Mouse (Mus musculus): ENCODE measurements around the gene Olfr322. TPM values are rescaled to one million over a fixed set of nuclear protein-coding genes. Genes with fewer than 3 reads are reported as not detected.

Gene Olfr322
- polyA plus RNA-seq, 1 experiment = 0.07 TPM

- Histone ChIP-seq H3K36me3 (ENCODE audit: control insufficient read depth, insufficient read depth, low read length) (no peaks in the 10 kb centered on the region), H3K4me1 (replicated peaks; ENCODE audit: control insufficient read depth, insufficient read depth, low read length) (no peaks in the 10 kb centered on the region), H3K4me3 (ENCODE audit: control insufficient read depth, insufficient read depth, low read length) (no peak overlapping the region), H3K27ac (ENCODE audit: control insufficient read depth, insufficient read depth, low read length) (no peak overlapping the region), H3K27me3 (ENCODE audit: control insufficient read depth, insufficient read depth, low read length) (peaks cover 3% of the 10 kb centered on the region; the same call in 1 of the 2 replicates)
- no peak for DNase-seq
- TF ChIP-seq POLR2A (IDR thresholded peaks at IDR 0.05; ENCODE audit: control insufficient read depth, extremely low read depth, insufficient read depth, low read length, poor library complexity) = no peak
- TF ChIP-seq CTCF (IDR thresholded peaks at IDR 0.05; ENCODE audit: borderline replicate concordance, control insufficient read depth, extremely low read depth, insufficient read depth, low read length, poor library complexity) = no peak
- 75% methylated on average over 13 of the region's 13 CpGs for WGBS
Measured at GRCm38 (mm10) chr11:58641638-58642358, 16.8 kb upstream of the Olfr322 start.

- no peak for TF ChIP-seq POLR2A (IDR thresholded peaks at IDR 0.05; ENCODE audit: control insufficient read depth, extremely low read depth, insufficient read depth, low read length, poor library complexity)
- peak; percentile 83; the same call in 1 of the 2 replicates for TF ChIP-seq CTCF (IDR thresholded peaks at IDR 0.05; ENCODE audit: borderline replicate concordance, control insufficient read depth, extremely low read depth, insufficient read depth, low read length, poor library complexity)
- H3K4me3 ChIP-seq (ENCODE audit: control insufficient read depth, insufficient read depth, low read length) = no peak overlapping the region
- DNase-seq = peak; percentile 68
- H3K36me3 ChIP-seq (ENCODE audit: control insufficient read depth, insufficient read depth, low read length) = no peaks in the 10 kb centered on the region
- WGBS = 30% methylated on average over 6 of the region's 6 CpGs
- no peak overlapping the region for H3K27ac ChIP-seq (ENCODE audit: control insufficient read depth, insufficient read depth, low read length)
- H3K4me1 ChIP-seq (replicated peaks; ENCODE audit: control insufficient read depth, insufficient read depth, low read length) = no peaks in the 10 kb centered on the region
- H3K27me3 ChIP-seq (ENCODE audit: control insufficient read depth, insufficient read depth, low read length) = peaks cover 3% of the 10 kb centered on the region; the same call in 1 of the 2 replicates
Measured at GRCm38 (mm10) chr11:58643350-58643749, 15.2 kb upstream of the Olfr322 start.

- H3K4me3 ChIP-seq (ENCODE audit: control insufficient read depth, insufficient read depth, low read length) = no peak overlapping the region
- no peak for DNase-seq
- no peaks in the 10 kb centered on the region for H3K27me3 ChIP-seq (ENCODE audit: control insufficient read depth, insufficient read depth, low read length)
- no peak overlapping the region for H3K27ac ChIP-seq (ENCODE audit: control insufficient read depth, insufficient read depth, low read length)
- no peak for TF ChIP-seq CTCF (IDR thresholded peaks at IDR 0.05; ENCODE audit: borderline replicate concordance, control insufficient read depth, extremely low read depth, insufficient read depth, low read length, poor library complexity)
- no peak for TF ChIP-seq POLR2A (IDR thresholded peaks at IDR 0.05; ENCODE audit: control insufficient read depth, extremely low read depth, insufficient read depth, low read length, poor library complexity)
- H3K36me3 ChIP-seq (ENCODE audit: control insufficient read depth, insufficient read depth, low read length) = no peaks in the 10 kb centered on the region
- H3K4me1 ChIP-seq (replicated peaks; ENCODE audit: control insufficient read depth, insufficient read depth, low read length) = no peaks in the 10 kb centered on the region
- 95% methylated on average over 3 of the region's 3 CpGs for WGBS
Measured at GRCm38 (mm10) chr11:58655151-58655550, 3.4 kb upstream of the Olfr322 start.

GRCm38 (mm10) chr11:58669252-58669651 lies 10.7 kb downstream of the Olfr322 start:
- Histone ChIP-seq H3K4me1 (replicated peaks; ENCODE audit: control insufficient read depth, insufficient read depth, low read length) (no peaks in the 10 kb centered on the region), H3K4me3 (ENCODE audit: control insufficient read depth, insufficient read depth, low read length) (no peak overlapping the region), H3K36me3 (ENCODE audit: control insufficient read depth, insufficient read depth, low read length) (no peaks in the 10 kb centered on the region), H3K27me3 (ENCODE audit: control insufficient read depth, insufficient read depth, low read length) (no peaks in the 10 kb centered on the region), H3K27ac (ENCODE audit: control insufficient read depth, insufficient read depth, low read length) (no peak overlapping the region)
- no peak for TF ChIP-seq POLR2A (IDR thresholded peaks at IDR 0.05; ENCODE audit: control insufficient read depth, extremely low read depth, insufficient read depth, low read length, poor library complexity)
- TF ChIP-seq CTCF (IDR thresholded peaks at IDR 0.05; ENCODE audit: borderline replicate concordance, control insufficient read depth, extremely low read depth, insufficient read depth, low read length, poor library complexity) = no peak
- DNase-seq = no peak

- 56% methylated on average over 4 of the region's 4 CpGs for WGBS
- H3K27ac ChIP-seq (ENCODE audit: control insufficient read depth, insufficient read depth, low read length) = no peak overlapping the region
- DNase-seq = no peak
Measured at GRCm38 (mm10) chr11:58671825-58672224, 13.2 kb downstream of the Olfr322 start.

GRCm38 (mm10) chr11:58680799-58681198 lies 22.2 kb downstream of the Olfr322 start, which contains the start of gene Olfr320:
Gene Olfr320 (plus strand): TSS chr11:58681099.
- Histone ChIP-seq H3K27ac (ENCODE audit: control insufficient read depth, insufficient read depth, low read length) (no peak within 1 kb of the TSS), H3K36me3 (ENCODE audit: control insufficient read depth, insufficient read depth, low read length) (no peaks in the 10 kb centered on the region), H3K27me3 (ENCODE audit: control insufficient read depth, insufficient read depth, low read length) (no peaks in the 10 kb centered on the region), H3K4me1 (replicated peaks; ENCODE audit: control insufficient read depth, insufficient read depth, low read length) (no peaks in the 10 kb centered on the region), H3K4me3 (ENCODE audit: control insufficient read depth, insufficient read depth, low read length) (no peak within 1 kb of the TSS)
- DNase-seq = no peak
- TF ChIP-seq POLR2A (IDR thresholded peaks at IDR 0.05; ENCODE audit: control insufficient read depth, extremely low read depth, insufficient read depth, low read length, poor library complexity) (no peak), CTCF (IDR thresholded peaks at IDR 0.05; ENCODE audit: borderline replicate concordance, control insufficient read depth, extremely low read depth, insufficient read depth, low read length, poor library complexity) (no peak)
- WGBS = 76% methylated on average over 1 of the region's 1 CpGs

More at GRCm38 (mm10) chr11:58671825-58672224, 13.2 kb downstream of the Olfr322 start:
- no peaks in the 10 kb centered on the region for H3K4me1 ChIP-seq (replicated peaks; ENCODE audit: control insufficient read depth, insufficient read depth, low read length)
- H3K36me3 ChIP-seq (ENCODE audit: control insufficient read depth, insufficient read depth, low read length) = no peaks in the 10 kb centered on the region
- TF ChIP-seq CTCF (IDR thresholded peaks at IDR 0.05; ENCODE audit: borderline replicate concordance, control insufficient read depth, extremely low read depth, insufficient read depth, low read length, poor library complexity) (no peak), POLR2A (IDR thresholded peaks at IDR 0.05; ENCODE audit: control insufficient read depth, extremely low read depth, insufficient read depth, low read length, poor library complexity) (no peak)
- H3K27me3 ChIP-seq (ENCODE audit: control insufficient read depth, insufficient read depth, low read length) = no peaks in the 10 kb centered on the region
- no peak overlapping the region for H3K4me3 ChIP-seq (ENCODE audit: control insufficient read depth, insufficient read depth, low read length)

All from thymus, adult 2 months (tissue).